Mouse (Mus musculus): ENCODE results near the gene Ccdc130. TPM values are rescaled to one million over a fixed set of nuclear protein-coding genes. Genes with fewer than 3 reads are reported as not detected.

The Ccdc130 gene
- total RNA-seq, 2 experiments from 2014 or later, result 11.3 to 11.4 TPM

DNA sequence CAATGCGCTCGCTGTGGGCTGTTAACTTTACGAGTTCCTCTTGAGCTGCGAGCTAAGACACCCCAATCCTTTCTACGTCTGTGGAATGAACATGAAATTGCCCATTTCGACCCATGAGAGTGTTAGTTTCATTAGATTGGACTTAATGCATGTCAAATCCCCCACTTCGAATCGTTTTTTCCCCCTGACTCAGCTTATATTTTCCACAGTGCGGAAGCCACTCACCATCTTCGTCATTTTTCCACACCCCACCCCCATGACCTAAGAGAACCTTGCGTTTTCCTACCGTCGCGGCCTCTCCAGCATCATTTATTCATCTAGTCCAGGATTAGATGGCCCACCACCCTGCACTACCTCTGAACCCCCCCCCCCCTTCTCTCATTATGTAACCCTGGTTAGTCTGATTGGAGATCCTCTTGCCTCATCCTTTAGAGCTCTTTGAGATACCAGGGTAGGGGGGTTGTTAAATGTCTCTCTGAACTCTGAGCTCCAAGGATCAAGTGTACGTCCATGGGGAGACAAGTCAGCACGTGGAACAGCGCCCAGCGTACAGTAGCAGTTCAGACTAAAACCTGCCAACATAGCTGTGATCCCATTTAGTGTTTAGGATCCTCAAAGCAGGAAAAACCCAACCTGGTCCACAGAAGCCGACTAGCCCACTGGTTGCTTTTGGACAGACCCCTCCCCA, 32.5 kb downstream of the Ccdc130 start:
- no peak for DNase-seq

DNA sequence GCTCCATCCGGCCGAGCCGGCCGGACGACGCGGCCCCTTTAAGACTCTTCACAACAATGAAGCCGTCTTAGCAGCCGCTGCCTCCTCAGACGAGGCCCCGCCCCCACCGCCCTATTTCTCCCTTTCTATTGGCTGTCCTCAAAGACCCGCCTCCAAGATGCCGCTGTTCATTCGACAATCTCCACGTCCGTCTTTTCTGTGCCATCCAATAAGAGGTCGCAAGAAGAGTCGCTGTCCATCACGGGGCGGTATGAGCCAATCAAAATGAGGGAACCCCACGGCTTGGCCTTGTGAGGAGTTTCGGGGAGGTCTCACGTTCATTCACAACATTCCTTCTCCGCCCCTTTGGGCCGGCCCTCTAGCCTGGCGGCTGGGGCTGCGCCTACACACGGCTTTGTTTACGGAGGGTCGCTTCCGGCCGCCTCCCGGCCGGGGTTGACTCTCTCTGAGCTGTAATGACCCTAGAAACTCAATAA, 33.1 kb downstream of the Ccdc130 start, which contains the start of gene Zswim4:
Gene Zswim4 (minus strand): TSS at position 58 of the 476 bp plus-strand sequence.
- DNase-seq, result peak; percentile 95

DNA sequence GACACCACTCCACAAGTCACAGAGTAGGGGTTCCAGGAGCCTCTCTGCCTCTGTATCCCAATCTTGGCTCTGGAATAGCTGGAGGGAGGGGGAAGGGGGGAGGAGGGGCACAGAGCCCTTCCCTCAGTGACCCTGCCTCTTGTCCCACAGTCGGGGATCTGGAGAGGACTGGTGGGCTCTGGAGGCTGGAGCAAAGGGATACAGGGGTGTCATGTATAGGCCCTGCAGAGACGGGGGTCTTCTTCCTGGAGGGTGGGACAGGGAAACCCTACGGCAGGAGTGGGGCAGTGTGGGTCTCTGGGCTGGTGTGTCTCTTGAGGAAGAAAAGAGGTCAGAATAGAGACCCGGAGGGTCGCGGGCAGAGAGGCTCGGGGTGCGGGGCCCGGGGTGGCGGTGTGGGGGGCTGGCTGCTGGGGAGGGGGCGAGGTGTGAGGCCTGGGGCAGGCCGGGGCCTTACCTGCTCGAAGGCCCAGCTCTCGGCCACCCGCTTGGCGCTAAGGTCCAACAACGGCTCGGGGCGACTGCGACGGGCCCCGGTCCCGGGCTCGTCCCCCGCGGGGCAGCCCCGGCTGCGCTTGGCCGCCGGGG, 33.7 kb downstream of the Ccdc130 start:
- DNase-seq, result no peak

DNA sequence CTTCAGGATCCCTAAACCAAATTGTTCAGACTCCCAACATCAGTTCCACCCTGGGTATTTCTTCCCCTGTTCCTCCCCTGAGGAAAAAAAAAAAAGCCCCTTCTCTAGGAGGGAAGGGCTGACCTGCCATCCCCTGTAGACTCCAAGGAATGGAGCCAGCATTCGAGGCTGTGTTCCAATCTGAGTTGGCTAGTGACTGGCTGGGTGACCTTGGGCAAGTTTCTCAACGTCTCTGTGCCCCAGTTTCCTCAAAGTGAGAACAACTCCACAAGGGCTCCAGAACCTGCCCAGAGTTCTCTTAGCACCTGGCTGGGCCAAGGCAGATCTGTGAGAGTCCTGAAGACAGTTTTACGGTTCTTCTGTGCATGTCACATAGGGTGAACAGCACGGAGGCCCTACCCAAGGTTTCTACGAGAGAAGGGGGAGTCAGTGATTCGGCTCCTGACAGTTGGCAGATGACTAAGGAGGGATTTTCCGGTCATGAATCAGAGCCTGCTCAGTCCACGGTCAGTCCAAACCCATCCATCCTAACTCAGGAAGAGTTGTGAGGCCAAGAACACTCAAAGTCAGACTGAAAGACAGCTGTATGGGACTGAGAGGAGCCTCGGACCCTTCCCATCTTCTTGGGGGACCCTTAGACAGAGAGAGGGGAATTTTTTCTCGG, 34.3 kb downstream of the Ccdc130 start:
- DNase-seq, result no peak

DNA sequence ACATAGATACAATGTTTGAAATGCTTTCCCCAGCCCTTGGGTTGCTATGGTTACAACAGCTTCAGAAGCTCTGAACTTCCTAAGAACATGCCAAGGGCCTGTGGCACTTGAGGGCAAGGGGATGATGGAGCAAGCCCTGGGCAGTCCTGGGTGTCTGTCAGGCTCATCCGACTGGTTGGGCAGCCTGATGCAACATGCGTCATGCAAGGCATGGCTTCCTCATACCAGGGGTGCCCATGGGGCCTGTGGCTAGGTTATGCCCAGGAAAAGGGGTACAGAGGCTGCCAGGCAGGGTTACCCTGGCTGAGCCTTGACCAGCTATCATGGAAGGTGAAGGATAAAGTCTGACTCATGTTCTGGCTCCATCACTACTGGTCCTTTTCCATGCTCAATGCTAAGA, 37.1 kb downstream of the Ccdc130 start:
- no peak for DNase-seq

DNA sequence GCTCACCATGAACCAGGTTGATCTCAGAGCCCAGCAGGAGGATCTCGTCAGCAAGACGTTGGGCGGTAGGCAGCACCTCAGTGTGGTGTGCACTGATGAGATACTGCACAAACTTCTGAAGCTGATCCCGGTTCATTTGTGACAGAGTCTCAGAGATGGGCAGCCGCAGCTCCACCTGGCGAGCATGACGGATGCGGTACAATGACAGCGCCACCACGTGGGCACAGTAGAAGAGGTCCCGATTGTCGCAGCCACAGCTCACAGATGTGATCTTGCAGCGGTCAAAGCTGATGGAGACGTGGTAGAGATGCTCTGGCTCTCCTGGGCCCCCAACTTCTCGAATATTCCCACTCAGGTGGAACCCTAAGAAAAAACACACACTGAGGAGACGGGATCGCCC, 39.4 kb downstream of the Ccdc130 start:
- no peak for DNase-seq

DNA sequence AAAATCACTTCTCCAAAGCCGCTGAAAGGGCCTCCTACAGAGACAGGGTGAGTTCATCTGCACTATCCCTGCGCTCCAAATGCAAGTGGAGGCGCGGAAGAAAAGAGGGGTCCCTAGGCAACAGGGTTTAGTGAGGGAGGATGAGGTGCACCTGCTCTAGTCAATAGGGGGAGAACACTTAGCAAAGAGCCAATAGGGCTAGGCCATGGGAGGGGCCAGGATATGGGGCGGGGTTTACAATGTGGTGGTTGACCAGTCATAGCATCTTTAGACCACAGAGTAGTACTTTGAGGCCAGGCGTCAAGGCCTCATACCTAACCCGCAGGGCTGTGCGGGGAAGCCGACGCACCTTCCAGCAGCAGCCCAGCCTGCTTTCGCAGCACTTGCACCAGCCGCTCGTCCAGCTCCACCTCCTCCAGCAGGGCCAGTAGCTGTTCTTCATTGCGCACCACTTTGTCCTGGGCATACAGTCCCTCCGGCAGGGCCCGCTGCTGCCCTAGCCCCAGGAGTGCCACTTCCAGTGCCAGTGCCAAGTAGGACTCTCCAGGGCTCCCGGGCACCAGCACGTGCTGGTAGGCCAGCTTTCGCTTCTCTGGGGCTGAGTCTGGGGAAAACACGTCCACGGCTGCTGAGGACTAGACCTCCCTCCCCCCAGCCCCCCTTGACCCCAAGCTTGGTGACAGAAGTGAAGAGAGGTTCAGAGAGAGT, 46.7 kb downstream of the Ccdc130 start:
- no peak for DNase-seq

DNA sequence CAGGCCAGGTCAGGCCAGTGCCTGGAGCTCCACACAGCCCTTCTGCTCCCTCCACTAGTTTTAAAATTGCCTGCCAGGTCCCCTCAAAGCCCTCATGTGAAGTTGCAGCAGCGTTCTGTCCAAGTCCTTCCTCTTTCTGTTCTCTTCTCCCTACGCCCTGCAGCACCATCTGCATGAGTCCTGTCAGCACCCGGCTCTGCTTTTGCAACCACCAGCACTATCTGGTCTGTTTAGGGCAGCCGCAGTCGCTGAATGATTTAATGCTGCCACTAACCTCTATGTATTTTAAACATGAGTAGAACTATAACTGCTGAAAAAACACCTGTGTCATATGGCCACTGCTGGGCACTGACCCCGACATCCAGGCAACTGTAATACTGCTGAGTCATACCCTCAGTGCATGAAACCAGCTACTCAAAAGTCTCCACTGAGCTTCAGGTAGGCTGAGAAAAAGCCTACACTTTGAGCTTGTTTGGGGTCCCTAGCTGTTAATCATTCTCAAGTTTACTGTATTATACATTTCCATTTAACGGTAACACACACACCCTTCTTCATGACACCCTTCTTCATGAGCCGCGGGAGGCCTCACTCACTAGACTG, 47.5 kb downstream of the Ccdc130 start:
- no peak for DNase-seq

DNA sequence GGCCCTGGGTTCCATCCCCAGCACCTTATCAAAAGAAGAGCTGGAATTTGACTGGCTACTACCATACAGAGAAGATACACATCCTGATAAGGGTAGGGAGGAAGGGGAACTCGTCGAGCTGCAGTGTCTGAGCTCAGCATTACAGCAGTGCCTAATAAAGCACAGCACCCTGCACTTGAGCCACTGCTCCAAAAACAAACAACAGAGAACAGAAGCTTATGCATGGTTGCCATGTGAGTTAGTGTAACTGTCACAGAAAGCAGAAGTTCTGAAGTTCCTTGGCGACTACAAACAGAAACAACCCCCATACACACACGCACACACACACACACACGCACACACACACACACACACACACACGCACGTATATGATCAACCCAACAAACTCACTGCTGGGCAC, 50.1 kb downstream of the Ccdc130 start:
- DNase-seq, result no peak

DNA sequence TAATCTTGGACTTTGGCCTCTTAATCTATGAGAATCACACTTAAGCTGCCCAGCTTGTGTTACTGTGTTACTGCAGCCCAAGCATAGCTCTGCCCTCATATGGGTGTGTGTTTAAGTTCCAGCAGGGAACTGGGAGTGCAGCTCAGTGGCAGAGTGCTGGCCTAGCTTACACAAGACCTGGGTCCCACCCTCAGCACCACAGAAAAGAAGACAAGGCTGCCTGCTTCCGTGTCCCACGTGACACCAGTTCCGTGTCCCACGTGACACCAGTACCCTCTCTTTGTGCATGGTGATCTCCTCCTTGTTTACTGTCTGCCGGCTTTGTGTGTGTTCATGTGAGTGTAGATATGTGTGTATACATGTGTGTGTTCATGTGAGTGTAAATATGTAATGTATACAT, 52.0 kb downstream of the Ccdc130 start:
- no peak for DNase-seq

DNA sequence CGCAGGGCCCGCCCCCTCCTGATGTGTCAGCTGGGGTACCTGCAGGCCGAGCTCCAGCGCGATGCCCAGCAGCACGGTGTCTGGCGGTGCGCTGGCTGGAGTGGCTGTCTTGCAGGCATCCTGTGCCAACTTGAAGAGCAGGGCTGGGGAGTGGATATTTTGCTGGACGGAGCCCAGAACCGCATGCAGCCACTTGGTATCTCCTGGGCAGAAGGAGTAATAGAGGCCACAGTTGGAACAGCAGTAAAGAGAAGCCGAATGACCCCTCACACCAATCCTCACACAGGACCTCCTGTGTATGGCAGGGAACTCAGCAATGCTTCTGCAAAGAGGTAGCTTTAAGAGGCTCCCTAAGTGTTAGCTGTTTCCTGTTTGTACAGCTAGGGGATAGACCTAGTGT, 53.0 kb downstream of the Ccdc130 start:
- DNase-seq, result no peak

DNA sequence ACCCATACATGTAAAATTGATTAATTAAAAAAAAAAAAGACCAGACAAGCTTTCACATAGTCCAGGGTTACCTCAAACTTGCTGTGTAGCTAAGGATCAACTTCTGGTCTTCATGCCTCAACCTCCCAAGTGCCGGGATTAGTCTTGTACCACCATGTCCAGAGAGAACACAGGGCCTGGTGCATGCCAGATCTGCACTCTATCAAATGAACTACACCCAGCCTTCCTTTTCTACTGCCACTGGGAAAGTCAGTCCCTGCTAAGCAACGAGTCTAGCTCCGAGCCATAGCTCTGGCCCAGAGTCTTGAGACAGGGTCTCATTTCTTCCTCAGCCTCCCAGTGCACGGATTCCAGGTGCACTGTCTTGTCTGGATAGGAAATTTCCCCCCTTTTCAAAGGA, 56.9 kb downstream of the Ccdc130 start:
- no peak for DNase-seq

DNA sequence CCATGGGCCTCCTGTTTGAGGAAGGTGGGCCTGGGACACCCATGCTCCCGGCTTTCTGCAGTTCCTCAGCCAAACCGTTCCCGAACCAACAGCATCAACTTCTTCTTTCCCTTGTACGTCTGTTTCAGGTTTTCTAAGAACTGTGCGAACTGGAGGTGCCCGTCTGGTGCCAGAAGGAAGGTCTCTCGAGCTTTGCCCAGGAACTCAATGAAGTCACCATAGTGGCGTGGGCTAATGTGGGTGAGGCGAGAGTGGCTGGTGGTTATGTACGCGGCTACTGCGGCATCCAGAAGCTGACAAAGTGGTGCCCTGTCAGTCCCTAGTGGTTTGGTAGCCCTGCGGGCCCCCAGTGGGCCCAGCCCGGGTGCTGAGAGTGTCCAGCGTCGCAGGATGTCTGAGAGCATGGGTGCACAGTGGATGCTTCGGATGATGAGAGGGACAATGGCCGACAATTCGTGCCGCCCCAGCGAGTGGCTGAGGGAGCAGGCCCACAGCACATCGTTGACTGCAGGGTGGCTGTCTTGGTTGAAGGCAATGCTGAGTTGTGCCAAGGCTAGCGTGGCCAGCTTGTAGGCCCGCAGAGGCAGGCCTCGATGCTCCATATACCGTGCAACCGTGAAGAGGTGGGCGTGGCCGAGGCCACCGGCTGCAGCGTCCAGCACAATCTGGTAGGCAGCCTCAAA, 58.2 kb downstream of the Ccdc130 start:
- no peak for DNase-seq

DNA sequence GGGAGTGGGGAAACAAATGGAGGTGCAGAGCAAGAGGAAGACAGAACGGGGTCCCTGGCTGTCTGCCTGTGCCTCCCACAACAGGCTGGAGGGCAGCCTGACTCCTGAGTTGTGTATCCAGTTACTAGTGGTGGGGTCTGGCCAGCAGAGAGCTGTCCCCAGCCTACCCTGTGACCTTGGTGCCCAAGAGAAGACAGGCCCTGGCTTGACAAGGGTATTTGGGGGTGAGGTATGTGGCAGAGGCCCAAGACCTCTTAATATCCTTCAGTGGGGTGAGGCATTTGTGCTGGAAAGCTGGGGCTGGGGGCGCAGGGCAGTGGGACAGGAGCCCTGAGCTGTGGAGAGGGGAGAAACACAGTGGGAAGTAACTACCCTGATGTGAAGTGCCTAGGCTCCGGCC, 59.0 kb downstream of the Ccdc130 start:
- DNase-seq, result no peak

DNA sequence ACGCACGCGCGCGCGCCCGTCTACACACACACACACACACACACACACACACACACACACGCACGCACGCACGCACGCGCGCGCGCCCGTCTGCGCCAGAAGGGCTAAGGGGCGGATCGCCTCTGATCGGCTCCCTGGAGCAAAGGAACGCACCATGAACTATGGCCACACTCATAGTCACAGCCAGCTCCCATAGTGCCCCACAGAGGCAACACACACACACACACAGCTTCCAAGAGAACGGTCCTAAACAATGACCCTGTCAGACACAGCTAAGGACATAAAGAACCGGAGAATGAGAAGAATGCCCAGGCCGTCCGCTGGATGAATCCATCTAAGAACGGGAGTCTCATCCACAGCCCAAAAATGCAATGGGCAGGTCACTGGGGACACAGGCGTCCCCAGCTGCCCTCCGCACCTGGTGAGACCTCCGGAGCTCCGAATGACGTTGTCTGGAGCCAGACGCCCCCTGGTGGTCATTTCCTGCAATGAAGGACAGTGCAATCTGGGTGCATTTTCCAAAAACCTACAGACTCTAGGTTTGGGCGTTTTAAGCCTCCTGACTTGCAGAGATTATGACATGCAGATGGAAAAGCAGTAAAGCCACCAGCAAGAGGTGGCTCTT, 59.9 kb downstream of the Ccdc130 start:
- peak; percentile 90 for DNase-seq

DNA sequence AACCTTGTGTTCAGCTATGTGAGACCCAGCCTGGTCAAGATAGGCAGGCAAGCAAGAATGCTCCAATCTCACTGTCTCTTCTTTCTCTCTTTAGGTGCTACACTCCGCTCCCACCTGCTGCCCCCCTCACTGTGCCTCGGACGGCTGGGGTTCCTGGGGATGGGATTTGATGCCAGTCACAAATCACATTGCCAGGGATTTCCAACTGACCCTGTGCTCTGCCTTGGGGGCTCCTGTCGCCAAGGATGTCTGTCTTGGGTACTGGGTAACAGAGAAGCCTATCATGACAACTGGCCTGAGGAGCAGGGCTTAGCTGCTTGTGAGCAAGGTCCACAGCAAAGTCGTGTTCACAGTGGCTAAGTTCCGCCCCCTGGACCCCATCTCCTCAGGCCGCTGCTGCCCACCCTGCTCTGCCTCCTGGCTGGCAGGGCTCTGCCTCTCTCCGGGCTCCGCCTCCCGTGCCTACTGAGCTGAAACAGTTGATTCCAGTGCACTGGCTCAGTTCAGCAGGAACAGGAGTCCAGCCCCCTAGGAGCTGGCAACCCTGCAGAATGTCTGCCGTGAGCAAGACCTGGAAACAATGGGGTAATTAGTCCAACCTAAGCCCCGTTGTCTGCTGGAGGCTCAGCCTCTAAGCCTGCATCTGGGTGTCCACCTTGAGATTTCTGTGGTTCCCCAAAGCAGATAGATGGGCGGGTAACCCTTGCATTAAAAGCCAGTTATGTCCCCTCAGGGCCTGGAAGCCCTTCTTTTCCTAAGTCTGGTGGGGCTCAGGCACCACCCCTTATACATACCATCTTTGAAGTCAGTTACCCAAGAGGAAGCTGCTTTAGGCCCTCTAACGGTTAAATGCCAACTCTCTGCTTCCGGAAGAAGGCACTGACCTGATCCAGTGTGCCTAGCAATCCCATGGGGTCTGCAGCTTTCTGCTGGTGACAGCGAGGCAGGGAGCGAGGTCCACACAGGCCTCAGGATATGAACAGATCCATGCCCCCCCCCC, 61.5 kb downstream of the Ccdc130 start:
- no peak for DNase-seq

DNA sequence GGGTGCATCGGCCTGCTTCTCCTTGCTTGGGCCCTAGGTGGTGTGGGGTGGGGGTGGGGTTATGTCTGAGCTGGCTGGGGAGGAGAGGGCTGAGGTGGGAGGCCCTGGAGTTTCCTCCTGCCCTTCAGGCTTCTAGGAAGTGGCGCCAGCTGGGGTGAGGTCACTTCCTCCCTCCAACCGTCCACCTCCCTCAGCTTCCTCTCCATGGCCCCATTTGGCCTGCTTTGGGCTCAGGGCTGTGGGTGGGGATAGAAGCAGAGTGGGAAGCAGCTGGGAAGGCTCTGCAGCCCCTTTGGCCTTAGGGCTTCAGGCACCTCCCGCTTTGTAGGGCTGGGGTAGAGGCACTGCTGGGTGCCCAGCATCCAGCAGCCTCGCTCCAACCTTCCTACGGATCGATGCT, 62.4 kb downstream of the Ccdc130 start:
- peak; percentile 62 for DNase-seq

Measured in gastrocnemius, postnatal 10 days (tissue).